Mouse (Mus musculus) ES-Bruce4 (cell line): Measurements from ENCODE around the gene Smad3.

Experiments
- CTCF ChIP-seq: IDR thresholded peaks from one replicate; pipeline ENCODE4 v1.8.1; 2011; ENCODE audit warnings: low read depth, low read length
- EP300 ChIP-seq: IDR thresholded peaks from 2 replicates; pipeline ENCODE4 v1.6.1; 2011; ENCODE audit warnings: low read depth, low read length; ENCODE audit not compliant: insufficient read depth

- TF ChIP-seq EP300, result no peak
- no peak for TF ChIP-seq CTCF
Observed at GRCm38 (mm10) chr9:63742887-63743660, 14.7 kb downstream of the Smad3 start.
